Mouse (Mus musculus) spleen, adult 12 weeks (tissue): ENCODE results near the gene Spata1.

Experiments used
- DNase-seq: peaks from one replicate; pipeline ENCODE4 v3.0.0; 2022; ENCODE audit warnings: low spot score

Gene Spata1

GRCm38 (mm10) chr3:146499431-146500002, at the start of gene Spata1, which contains the start of gene Gng5:
Spata1 (minus strand) TSS chr3:146499753.
Gng5 (plus strand) TSS chr3:146499807.
- DNase-seq: peak; percentile 79

GRCm38 (mm10) chr3:146543632-146544031, 44.1 kb upstream of the Spata1 start:
- DNase-seq: no peak

DNA sequence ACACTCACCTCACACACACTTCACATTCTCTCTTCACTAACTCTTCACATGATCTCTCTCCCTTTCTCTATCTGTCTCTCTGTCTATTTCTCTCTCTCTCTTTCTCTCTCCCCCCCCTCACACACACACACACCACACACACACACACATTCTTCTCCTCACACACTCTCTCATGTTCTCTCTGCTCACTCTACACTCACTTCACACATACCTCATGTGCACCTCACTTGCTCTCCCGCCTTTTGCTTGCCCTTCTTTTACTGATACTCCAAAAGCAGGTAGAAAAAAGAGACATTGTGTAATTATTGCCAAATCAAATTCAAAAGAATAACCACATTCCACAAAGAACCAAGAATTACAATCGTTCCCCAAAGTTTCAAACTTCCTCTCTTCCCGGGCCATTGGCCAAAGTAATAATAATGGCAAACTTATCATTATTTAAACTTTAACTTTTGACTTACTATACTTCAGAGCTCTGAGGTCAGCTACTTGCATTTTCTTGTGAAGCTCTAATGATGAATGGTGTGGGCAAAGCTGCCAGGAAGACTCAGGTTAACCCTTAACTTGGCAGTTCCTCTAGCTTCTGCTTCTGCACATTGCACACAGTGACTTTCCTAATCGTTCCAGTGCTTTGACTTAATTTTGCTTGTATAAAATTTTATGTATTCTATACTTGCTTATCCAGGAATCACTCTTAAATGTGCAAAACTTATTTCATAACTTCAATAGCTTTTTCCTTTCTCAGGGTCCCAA, 41.1 kb upstream of the Spata1 start:
- DNase-seq: no peak

DNA sequence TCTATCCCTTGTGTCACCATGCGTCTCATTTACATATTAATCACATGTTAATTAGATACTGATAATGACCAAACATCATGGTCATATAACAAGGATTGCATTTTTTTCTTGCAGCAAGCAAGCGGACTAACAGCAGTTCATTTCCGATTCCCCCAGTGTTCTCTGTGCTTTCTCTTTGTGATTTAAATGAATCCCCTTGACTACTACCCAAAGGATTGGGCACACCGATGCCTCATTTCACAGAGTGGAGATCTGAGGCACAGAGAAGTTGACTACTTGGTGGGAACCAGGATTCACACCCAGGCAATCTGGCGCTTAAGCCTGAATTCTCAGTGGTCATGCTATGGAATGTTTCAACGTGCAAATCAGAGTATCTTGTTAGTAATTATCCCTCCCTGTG, 35.4 kb upstream of the Spata1 start:
- DNase-seq: no peak

GRCm38 (mm10) chr3:146528335-146528734, 28.8 kb upstream of the Spata1 start:
- DNase-seq: no peak

GRCm38 (mm10) chr3:146521652-146522020, 22.1 kb upstream of the Spata1 start:
- DNase-seq: no peak

DNA sequence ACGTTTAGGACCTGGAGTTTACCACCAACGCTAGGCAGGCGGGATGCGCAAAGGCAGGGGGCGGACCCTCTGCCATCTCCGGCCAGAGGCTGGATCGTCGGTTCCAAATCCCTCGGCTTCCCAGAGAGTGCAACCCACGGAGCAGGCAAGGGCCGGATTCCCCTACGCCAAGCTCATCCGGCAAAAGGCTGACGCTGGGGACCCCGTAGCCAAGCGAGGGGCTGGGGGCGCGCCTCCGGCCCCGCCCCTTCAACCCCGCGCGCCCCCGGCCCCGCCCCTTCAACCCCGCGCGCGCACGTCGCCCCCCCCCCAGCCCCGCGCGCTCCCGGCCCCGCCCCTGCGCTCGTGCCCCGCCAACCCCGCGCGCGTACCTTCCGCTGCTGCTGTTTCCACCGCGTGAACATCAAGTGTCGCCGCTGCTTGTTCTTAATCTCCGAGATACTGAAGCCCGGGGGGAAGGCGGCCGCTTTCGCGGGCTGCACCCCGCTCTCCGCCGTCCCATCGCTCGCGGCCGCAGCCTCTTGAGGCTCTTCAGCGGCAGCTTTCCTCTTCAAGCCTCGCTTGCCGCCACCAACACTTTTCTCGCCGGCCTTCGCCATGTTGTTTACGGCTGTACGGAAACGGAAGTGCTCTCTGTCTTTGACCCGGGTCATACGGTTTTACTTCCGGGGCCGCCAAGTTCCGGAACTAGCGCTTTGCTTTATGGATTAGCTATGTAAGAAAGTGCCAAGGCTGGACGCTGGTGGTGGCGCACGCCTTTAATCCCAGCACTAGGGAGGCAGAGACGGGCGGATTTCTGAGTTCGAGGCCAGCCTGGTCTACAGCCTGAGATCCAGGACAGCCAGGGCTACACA, 21.5 kb upstream of the Spata1 start, which contains the start of gene Rpf1:
Rpf1 (minus strand) TSS at position 632 of the 854 bp plus-strand sequence.
- peak; percentile 78 for DNase-seq

GRCm38 (mm10) chr3:146520226-146520797, 20.8 kb upstream of the Spata1 start:
- no peak for DNase-seq

DNA sequence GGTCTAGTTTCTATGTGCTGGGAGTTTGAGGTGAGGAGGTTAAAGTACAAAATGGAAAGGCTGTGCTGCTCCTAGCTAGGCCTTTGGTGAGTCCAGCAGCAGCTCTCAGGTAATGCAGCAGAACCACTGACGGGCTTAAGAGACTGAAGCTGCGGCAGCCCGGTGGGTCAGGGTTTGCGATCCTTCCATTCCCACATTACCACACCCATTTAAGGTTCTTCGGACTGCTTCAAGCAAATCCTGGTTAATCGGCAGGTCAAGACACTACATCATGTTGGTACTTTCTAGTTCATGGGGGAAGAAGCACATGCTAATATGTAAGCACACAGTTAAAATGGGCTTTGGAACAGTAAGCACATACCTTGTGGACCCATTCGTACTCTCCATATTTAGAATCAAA, 7.2 kb upstream of the Spata1 start:
- DNase-seq: no peak

GRCm38 (mm10) chr3:146501601-146502123, 2.1 kb upstream of the Spata1 start:
- no peak for DNase-seq

- no peak for DNase-seq
Measured at GRCm38 (mm10) chr3:146500810-146501201, 1.3 kb upstream of the Spata1 start.

DNA sequence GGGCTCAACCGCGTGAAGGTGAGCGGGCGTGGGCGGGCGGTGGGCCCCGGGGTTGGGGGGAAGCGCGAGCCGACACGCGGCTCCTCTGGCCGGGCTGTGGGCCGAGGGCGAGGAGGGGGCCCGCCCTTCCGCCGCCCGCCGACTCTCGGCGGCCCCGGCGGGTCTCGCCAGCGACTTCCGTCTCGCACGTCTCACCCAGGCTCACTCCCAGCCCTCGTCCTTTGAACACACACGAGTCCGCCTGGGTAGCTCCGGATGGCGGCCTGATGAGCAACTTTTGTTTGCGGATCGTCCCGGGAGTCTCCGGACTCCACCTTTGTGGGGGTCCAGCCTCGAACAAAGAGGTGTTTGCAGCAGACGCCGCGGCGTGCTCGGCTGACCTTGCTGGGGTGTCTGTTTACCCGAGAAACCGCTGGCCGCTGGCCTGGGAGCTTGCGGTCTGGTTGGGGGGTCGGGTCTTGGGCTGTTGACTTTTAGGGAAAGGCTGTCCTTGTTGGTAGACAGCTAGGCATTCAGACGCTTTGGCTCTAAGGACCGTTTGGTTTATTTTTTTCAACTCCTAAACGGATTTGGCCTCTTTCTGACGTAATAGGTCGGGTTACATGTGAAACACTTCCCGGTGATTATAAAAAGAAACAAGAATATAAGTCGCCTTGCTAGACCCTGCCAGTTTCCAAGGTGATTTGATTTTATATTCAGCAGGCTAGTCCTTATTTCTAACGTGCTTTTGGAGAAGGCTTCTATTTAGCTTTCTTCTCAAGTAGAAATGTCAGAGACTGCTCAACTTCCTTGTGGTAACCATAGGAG, 653 bp upstream of the Spata1 start:
- DNase-seq: peak; percentile 61

- DNase-seq: no peak
Measured at GRCm38 (mm10) chr3:146498989-146499388, 564 bp downstream of the Spata1 start.

GRCm38 (mm10) chr3:146494941-146495340, 4.6 kb downstream of the Spata1 start:
- DNase-seq: no peak

DNA sequence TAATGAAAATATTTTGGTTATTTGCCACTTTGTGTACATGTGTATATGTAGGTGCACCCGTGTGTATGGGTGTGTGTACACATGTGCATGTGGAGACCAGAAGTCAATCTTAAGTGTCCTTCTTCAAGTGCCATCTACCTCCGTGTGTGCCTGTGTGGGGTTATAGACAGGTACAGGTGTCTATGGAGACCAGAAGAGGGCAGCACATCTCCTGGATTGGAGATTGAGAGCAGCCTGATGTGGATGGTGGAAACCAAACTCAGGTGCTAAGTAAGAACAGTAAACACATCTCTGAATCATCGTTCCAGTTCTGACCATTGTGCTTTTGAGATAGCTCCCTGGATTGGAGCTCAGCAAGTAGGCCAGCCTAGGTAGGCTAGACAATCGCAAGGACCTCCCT, 13.1 kb downstream of the Spata1 start:
- no peak for DNase-seq

- no peak for DNase-seq
Measured at GRCm38 (mm10) chr3:146482044-146482443, 17.5 kb downstream of the Spata1 start.

GRCm38 (mm10) chr3:146474428-146474827, 25.1 kb downstream of the Spata1 start:
- no peak for DNase-seq

DNA sequence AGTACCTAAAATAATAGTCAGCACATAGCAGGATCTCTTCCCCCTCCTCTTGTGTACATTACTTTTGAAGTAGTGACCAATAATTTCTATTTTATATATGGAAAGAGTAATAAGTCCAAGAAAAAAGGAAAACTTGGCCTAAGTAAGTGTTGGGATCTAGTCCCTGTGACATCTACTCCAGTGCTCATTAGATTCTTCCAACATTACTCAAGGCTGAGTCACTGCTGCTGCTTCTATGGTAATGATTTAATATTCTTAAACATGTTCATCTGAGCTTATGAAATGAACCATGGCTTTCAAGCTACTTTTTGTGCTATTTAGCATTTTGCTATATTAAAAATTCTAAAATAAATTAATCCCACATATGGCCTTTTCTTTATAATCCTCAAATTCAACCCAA, 25.8 kb downstream of the Spata1 start:
- no peak for DNase-seq

DNA sequence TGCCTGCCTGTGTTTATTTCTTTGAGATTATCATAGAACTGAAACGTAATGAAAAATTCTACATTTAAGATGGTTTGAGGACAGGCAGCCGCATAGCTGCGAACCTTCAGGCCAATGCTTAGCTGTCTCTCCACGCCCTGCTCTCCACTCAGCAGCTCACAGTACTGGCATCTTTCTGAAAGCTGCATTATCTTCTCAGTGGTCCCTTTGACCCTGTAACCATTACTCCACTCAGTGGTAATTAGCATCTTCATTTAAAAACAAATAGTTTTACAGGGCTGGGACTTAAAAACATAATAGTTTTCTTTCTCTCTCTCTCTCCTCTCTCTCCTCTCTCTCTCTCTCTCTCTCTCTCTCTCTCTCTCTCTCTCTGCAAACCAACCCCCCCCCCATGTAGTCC, 26.9 kb downstream of the Spata1 start:
- DNase-seq: no peak

DNA sequence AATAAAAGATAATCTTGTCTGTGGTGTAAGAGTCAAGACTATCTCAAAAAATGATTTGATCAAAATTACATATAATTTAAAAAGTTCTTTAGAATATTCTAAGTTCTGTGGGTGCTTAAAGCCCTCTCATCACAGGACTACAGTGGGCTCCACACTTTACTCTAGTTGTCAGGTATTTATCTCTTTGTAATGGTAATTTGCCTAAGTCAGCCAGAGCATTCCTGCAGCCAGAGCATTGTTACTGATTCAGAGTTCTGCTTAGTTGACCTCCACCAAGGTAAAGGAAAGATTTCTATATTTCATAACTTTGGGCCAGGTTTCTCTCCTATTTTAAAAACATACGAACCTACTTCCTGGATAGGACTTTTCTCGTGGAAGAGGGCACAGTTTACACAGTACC, 30.3 kb downstream of the Spata1 start:
- DNase-seq: no peak

DNA sequence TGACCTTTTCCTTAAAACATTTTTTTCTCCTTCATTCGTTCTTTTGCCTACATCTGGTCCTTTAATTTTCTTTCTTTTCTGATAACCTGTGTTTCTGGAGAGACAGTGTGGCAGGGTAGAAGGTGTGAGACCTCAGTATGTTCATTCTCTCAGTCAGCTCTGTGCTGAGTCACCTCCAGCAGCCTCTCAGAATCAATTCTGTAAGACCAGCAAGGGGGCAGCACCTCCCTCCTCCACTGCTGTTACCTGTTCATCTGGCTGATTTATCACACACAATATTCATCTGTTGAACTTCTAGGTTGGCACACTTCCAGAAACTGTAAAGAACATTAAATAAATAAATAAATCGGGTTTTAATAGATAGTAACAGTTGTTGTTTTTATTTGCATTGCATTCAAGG, 36.6 kb downstream of the Spata1 start:
- DNase-seq: no peak
